Mouse (Mus musculus) MEL-GATA-1-ER (cell line): ENCODE measurements at regions not wholly inside any gene's neighbourhood (a gene's known extent, or its start where the extent isn't known, plus 50 kb on each side); places are given as distances from the start of the nearest gene placed in this dataset.
"Not testable (repeated sequence)": the region's sequence is repeated elsewhere in the genome, so short reads cannot be mapped to it uniquely, and the experiment has no call there.

Source experiments
- DNase-seq: peaks from one replicate; pipeline ENCODE4 v3.0.0-alpha.2; 2012; ENCODE audit warnings: low read depth; ENCODE audit errors: extremely low read depth

DNA sequence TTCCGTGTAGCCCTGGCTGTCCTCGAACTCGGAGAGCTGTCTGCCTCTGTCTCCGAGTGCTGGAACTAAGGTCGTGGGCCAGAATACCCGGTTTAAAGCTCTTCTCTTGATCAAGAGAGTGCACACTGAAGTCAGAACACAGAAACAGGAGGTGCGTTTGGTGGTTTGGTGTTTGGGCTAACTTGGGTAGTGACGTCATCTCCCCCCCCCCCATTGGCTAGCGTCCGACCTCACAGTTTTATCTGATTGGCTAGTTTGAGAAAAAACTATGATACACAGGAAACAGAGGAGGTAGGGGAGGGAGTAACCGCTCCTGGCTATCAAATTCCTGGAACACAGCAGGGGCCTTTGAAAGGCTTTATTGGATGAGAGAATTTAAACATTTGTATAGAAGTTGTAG lies 60.2 kb upstream of the Pim1 start:
- DNase-seq: no peak

- DNase-seq: no peak
These were observed 59.7 kb upstream of the Pim1 start for GRCm38 (mm10) chr17:29430806-29431205.

DNA sequence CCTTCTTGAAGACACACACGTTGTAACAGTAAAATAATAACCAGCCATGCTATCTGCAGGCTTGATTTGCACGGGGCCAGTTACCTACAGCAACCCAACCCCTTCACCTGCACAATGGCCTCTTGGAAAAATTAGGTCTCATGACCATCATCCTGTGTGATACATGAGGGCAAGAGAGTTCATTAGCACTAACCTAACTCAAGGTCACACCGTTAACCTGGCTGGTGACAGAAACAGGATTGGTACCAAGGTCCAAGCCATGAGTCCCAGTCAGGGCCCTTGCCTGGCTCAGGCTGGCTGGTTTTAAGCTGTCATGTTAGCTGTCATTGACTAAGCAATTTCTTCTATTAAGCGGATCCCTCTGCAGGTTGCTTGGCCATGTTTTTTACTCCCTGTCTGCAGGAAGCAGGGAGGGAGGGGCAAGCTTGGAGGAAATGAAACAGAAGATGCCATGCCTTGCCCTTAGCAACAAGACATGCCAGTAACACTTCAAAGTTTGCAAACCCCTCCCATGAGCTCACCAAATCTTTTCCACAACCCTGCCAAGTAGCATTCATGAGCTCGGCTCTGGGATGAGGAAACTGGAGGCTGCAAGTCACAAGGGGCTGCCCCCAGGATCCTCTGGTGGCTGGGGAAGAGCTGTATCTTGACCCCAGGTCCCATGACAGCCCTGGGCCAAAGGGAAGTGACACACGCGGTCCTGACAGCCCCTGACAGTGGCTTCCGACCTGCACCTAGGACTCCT lies 58.8 kb upstream of the Pim1 start:
- no peak for DNase-seq

DNA sequence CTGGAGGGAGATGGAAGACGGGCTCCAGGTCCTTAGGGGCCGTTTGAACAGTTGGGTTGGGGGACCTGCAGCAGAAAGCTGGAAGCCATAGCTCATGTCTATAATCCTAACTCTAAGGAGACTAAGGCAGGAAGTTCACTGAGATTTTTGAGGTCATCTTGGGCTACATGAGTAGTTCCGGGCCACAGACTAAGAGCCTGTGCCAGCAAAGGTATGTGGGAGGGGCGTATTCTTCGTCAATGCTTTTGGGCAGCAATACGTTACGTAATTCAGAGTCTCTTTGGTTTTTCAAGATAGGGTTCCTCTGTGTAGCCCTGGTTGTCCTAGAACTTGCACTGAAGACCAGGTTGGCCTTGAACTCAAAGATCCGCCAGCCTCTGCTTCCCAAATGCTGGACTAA lies 57.9 kb upstream of the Pim1 start:
- no peak for DNase-seq

GRCm38 (mm10) chr17:29433370-29433769 lies 57.2 kb upstream of the Pim1 start:
- DNase-seq: no peak

GRCm38 (mm10) chr17:29434074-29434944 lies 56.2 kb upstream of the Pim1 start:
- no peak for DNase-seq

GRCm38 (mm10) chr17:29435345-29436006 lies 55.1 kb upstream of the Pim1 start:
- no peak for DNase-seq

DNA sequence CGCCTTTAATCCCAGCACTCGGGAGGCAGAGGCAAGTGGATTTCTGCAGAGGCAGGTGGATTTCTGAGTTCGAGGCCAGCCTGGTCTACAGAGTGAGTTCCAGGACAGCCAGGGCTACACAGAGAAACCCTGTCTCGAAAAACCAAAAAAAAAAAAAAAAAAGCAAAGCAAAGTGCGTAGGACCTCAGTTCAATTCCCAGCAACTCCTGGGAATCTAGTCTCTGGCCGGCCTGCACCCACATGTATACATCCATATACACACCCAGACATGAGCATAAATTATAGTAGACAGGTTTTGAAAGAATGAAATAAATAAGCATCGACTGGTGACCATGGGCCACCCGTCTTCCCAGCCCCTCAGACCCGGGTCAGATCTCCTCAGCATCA lies 54.1 kb upstream of the Pim1 start:
- not testable (repeated sequence) for DNase-seq

DNA sequence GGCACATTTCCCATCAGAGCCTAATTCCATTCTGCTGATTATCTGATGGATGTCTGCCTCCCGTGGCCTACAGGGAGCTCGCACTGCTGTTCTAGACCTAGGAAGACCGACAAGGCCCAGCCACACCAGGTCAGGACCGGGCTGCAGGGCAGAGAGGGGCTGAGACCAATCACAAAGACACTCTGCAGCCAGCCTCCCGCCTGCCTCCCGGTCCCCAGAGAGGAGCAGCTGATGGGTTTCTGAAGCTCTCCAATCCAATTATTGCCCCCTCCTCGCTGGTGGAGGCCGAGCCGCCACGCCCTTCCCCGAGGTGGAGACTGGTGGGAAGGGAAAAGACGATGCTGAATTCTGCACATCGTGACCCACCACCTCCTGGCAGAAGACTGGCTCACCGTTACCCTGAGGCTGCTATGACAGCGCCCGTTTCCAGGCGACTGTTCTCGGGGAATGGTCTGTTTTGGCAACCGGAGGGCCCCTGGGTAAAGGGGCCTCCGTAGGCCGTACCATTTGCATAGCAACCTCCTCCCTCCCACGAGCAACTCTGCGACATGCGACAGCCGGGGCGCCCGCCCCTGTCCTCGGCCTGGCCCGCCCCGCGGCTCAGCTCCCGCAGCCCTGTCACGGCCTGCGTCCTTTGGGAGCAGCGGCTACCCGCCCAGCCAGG lies 53.5 kb upstream of the Pim1 start:
- DNase-seq: peak; percentile 73

- DNase-seq: no peak
These were observed 52.8 kb upstream of the Pim1 start for GRCm38 (mm10) chr17:29437535-29438324.

DNA sequence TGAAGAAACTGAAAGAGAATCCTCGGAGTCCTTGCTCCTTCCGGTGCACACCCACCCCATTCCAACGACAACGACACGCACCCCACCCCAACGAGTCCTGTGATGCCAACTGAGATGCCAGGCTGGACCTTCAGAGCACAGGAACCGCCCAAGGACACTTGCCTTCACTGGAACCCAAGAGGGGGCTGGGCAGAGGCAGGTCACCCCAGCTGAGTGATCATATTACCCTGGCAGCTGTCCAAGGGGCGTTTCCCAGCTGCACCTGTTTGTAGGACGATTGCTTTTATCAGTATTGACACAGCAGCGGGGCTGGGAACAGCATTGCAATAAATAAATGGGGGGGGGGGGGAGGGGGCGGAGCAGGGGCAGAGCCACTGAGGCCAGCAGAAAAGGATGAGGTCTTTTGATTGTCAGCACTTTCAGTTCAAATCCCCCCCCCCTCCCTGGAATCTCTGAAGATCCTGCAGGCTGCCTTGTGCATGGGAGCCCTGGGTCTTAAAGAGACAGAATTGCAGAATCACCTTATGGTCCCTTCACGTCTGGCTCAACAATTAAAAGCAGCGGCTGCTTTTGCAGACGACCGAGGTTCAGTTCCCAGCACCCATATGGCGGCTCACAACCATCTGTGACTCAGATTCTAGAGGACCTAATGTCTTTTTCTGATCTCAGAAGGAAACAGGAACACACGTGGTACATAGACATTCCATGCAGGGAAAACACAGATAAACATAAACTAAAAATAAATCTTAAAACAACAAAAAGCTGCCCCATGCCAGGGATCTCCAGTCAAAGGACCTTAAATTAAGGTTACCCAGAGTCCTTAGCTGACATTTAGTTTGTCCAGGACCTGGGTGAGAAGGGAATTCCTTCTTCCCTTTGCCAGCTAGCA lies 52.0 kb upstream of the Pim1 start:
- DNase-seq: peak; percentile 93

DNA sequence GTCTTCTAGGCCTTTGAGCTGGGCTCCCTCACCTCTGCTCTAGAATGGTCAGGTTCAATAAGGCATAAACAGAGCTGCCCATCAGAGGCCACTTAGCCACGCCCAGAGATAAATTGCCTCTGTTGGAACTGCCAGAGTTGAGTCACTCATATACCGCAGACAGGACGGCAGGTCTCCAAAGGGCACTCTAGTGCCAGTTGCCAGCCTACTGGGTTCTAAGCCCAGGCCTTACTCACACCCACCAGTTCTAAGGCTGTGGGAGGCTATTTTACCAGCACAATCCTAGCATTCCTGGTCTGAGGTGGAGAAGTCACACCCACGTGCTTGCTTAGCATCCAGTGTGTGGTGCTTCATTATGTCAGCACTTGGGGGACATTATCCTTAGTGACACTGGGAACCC lies 50.6 kb upstream of the Pim1 start:
- no peak for DNase-seq

GRCm38 (mm10) chr17:29440490-29440889 lies 50.1 kb upstream of the Pim1 start:
- no peak for DNase-seq
